Mouse (Mus musculus): ENCODE measurements around the gene Ngrn.

GRCm38 (mm10) chr7:80246148-80246721 lies 14.8 kb upstream of the Ngrn start, which contains the start of gene Ttll13:
- TF ChIP-seq GATA1 (IDR thresholded peaks at IDR 0.05; ENCODE audit: low read length) (no peak), TAL1 (IDR thresholded peaks at IDR 0.05; ENCODE audit: low read length) (no peak)

Data from erythroblast, embryonic 14.5 days (primary cell).